Mouse (Mus musculus) left cerebral cortex, adult 11 months (tissue): ENCODE measurements around the gene Agtrap.
"Not testable (repeated sequence)": the region's sequence is repeated elsewhere in the genome, so short reads cannot be mapped to it uniquely, and the experiment has no call there.

ENCODE experiments used
- DNase-seq: peaks from one replicate; pipeline ENCODE4 v3.0.0; 2022; ENCODE audit warnings: low spot score

Agtrap gene

DNA sequence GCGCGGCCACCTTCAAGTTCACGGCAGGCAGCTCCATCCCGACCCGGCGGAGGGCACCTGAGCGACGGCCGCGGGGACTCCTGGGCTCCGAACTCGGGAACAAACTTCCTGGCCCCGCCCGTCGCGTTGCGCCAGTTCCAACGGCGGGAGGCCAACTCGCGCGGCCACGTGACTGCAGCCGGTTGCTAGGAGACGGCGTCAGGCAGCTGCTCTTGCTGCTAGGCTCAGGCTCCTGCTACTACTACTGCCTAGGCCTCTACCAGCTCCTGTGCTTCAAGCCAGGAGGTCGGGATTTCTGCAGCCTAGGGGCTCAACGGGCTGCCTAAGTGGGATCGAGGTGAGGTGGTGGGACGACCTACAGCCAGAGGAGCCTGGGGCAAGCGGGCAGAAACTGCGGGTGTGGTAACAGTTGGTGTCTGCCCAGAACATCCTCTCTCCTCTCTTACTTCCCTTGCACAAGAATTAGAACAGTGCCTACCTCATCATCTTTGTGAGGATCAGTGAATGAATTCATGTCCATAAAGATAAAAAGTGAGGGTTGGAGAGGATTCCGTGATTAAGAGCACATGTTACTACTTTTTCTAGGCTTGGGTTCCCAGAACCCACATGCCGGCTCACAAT lies at the start of gene Agtrap:
TSS of gene Agtrap (minus strand) at position 125 of the 621 bp plus-strand sequence.
- DNase-seq: peak; percentile 87

DNA sequence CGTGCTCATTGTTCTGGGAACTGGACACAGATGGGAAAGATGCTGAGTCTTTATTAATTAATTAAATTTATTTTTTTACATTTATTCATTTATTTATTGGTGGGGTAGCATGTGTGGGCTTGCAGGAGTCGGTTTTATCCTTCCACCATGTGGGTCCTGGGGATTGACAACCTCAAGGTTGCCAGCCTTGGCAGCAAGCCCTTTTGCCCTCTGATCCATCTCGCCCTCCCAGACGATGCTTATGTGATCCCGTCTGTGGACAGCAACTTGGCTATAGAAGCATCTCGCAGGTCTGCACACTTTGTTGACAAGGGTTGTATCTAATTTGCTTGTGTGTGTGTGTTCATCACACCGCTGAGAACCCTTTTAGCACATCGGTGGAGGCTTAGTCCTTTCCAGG lies 49.7 kb upstream of the Agtrap start:
- no peak for DNase-seq

DNA sequence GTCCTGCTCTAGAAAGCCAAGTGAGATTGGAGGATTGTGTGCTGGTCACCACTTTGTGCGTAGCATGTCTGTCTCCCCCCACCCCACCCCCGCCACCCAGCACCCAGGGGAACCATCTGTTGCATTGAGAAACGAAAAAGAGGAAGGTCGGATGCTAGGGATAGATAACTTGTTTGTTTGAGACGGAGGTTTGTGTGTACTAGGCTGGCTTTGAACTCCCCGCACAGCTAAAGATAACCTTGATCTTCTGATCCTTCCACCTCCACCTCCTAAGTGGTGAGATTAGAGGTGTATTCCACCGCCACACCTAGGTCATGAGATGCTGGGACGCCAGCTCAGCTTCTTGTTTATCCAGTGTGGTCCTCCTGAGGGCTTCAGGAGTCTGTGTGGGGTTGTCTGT lies 47.2 kb upstream of the Agtrap start:
- DNase-seq: no peak

DNA sequence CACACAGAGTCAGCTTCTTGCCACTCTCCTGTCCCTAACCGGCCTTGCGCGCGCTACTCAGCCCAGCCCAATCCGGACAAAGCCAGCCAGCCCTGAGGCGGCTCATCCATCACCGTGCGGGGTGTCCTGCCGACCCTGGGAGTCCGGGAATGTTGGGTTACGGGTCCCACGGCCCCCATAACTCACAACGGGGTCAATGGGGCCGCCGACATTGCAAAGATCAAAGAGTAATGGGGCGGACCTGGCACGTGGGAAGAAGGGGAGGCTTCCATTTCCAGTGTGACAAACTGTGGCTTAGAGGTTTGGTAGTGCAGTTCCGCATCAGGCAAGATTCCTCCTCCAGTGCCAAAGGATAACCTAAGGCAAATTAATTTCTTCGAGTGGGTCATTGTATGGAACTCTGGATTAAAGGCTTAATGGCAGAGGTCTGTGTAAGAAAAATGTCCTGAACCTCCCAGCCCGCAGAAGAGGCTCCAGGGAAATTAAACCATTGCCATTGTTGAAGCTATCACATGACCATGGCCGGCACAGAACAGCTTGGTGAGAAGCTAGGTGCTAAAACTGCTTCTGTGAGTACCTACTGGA lies 43.8 kb upstream of the Agtrap start:
- no peak for DNase-seq

DNA sequence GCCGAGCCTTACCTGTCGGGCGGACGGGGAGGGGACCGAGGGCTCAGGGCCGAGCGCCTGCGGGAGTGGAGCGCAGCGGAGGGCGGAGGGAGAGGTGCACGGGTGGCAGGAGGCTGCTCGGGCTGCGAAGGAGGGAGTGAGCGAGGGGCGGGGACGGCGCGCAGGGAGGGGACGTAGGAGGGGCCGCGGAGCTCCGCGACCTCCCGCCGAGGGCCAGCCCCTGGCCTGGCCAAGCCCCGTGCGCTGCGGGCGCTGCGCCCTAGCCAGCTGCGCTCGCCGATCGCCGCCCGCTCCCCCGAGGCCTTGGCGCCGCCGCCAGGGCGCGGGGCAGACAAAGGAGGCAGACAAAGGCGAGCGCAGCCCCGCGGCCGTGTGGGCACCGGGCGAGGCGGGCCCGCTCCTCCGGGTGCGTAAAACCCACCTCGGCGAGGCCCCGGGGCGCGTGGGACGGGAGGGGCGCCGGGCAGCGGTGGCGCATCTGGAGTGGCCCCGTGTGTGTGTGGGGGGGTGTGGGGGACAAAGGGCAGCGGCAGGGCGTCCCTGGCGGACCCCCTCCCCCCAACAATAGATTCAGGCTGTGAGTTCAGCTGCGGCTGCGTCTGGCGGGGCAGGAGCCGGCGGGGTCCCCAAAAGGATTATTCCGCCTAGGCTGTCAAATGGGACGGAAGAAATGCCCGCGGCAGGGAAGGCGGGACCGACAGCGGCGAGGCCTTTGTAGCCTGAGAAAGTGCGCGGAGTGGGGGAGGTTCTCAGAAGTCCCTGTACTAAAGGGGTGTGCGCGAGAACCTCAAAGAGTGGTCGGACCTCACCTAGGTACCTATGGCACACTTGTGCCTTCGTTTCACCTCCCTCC lies 43.0 kb upstream of the Agtrap start, which contains the start of gene Draxin:
TSS of gene Draxin (minus strand) at position 138 of the 853 bp plus-strand sequence.
- no peak for DNase-seq

DNA sequence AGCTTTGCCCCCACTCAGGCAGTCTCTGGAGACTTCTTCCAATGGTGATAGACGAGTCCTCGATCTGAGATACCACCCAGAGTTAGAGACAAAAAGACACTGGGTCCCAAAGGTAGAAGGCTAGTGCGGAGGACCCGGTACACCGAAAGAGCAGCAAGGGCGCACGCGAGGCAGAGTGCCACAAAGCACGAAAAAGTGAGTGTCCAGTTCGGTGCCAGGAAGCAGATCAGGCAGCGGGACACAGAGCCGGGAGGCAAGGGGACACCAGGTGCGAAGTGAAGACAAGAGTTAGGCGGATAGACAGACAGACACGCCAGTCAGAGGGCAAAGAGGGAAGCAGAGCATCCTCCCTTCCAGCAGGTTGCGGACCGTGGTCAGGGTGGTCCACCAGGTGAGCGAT lies 42.3 kb upstream of the Agtrap start, which contains the start of gene Mad2l2:
TSS of gene Mad2l2 (plus strand) at position 252 of the 400 bp plus-strand sequence.
- no peak for DNase-seq

DNA sequence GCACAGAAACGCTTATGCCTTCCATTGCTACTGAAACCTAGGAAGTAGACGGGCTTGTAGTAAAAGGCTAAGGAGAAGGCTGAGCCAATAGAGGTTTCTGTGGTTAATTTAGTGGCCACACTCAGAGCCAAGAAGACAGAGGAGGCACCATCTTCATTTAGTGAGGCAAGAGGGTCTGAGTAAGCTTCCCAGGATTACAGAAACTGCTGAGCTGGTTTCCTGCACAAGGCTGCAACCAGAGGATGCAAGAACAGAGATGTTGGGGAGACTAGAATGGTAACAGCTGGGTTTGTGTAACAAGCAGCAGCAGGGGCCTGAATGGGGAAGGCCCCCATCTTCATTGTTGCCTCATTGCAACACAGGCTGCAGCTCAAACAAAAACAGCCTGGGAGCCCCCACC lies 40.8 kb upstream of the Agtrap start:
- DNase-seq: no peak

DNA sequence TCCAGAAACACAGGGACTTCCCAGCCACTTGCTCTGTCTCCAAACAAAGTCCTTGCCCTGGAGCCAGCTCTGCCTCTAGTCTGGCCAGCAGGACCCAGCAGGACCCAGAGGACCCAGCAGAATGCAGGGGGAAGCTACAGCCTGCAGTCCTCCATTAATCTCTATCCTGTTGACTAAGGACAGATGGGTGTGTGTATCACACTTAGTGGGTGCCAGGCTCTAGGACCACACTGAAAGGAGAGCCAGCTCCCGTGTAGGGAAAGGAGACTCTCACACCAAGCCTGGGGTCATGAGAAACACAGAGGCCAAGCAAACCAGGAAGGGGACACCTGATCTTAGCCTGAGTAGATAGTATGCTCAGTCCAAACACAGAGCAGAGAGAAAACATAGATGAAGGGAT lies 40.4 kb upstream of the Agtrap start:
- no peak for DNase-seq

DNA sequence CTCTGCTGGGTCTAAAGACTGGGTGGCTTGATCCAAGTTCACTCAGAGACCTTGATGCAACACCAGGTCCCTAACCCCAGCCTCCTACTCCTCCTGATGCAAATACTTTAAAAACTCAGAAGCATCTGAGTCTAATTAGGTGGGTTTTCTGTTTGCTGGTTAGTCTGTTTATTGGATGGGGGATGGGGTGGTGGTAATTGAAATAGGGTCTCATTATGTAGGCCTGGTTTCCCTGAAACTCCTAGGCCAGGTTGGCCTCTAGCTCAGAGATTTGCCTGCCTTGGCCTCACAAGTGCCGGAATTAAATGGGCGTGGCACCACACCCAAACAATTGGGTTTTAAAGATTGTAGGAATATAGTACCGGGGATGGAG lies 34.8 kb upstream of the Agtrap start:
- no peak for DNase-seq

DNA sequence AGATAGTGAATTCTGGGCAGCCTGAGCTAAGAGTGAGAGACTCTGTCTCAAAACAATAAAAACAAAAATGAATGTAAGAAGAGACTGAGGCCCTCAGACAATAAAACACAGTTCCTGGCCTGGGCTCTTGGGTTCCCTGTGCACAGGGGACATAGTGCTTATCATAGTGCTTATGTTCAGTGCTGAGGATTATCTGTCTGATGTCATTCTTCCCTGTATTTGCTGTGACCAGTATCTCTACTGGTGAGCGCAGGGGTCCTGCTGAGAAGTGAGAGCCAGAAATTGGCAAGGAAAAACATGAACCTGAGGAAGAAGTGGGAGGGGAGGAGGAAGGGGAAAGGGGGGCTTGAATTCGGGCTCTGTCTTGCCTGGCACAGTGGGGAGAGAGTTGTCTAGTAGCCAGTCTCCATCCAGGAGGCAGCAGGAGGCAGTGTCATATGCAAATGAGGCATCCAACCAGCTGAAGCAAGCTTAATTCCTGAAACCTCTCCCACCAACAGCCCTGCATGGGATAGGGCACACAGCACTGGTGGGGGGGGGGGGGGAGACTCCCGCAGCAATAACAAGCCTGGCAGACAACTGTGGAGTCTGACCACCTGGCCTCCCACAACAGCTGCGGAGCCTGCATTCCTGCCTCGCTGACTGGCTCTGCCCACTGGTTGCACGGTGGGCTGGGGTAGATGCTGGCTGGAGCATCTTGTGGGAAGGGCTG lies 34.3 kb upstream of the Agtrap start:
- DNase-seq: no peak

DNA sequence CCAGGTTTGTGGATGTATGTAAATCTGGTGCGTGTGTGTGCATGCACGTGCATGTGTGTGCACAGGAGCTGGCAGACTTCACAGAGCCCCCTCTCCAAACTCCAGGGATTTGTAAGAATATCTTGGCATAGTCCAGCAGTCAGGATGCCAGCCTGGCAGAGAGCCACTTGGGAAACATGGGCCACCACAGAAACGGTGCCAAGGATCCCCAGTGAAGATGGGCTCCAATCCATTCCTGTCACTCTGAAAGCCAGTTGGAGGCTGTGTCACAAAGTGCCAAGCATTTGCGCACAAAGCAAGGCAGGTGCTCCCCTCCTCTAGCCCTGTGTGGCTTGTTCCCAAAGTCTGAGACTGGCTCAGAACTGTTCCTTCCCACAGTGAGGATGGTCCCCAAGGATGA lies 33.5 kb upstream of the Agtrap start:
- DNase-seq: no peak

DNA sequence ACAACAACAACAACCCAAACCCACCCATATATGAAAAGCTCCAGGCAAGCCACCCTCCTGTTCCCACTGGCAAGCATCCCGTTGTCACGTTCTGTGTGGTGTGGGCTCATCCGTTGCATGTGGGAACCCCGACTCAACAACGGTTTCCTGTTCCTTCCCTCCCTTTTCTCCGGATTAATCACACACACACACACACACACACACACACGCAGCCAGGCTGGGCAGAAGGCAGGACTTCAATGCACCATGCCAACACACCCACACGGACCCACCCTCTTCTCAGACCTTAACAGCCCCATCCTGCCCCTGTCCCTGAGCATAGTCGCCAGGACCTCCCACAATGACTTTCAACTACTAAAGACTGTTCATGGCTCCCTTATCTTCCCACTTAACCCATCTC lies 32.7 kb upstream of the Agtrap start:
- no peak for DNase-seq

DNA sequence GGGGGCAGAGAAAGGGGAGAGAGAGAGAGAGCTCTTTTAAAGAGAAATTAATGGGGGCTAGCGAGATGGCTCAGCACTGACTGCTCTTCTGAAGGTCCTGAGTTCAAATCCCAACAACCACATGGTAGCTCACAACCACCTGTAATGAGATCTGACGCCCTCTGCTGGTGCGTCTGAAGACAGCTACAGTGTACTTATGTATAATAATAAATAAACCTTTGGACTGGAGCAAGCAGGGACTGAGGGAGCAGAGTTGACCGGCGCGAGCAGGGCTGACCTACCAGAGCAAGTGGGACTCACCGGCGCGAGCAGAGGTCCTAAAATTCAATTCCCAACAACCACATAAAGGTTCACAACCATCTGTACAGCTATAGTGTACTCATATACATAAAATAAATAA lies 31.7 kb upstream of the Agtrap start:
- DNase-seq: not testable (repeated sequence)

DNA sequence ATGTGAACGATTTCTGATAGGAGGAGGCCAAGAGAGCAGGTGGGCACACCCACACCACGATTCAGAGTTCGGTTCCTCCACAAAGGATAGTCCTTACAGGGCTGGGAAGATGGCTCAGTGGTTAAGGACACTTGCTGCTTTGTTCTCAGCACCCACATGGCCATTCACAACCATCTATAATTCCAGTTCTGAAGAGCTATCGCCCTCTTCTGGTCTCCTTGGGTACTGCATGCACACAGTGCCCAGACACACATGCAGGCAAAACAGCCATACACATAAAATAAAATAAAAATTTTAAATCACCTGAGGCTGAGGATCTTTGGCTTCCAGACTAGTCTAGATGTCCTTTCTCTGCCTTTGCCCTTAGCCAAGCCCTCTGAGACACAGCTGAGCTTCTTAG lies 29.6 kb upstream of the Agtrap start:
- no peak for DNase-seq

DNA sequence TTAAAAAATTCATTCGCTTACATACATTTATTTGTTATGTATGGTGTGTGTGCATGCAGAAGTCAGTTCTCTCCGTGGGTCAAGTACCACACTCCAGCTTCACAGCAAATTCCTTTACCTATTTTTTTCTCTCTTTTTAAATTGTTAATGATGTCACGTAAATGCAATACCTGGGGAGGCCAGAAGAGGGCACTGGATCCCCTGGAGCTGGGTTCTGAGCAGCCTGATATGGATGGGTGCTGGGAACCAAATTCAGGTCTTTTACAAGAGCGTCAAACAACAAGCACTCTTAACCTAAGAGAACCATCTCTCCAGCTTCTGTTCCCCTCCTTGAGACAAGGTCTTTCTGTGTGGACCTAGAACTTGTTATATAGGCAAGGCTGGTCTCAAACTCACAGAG lies 28.8 kb upstream of the Agtrap start:
- DNase-seq: no peak

DNA sequence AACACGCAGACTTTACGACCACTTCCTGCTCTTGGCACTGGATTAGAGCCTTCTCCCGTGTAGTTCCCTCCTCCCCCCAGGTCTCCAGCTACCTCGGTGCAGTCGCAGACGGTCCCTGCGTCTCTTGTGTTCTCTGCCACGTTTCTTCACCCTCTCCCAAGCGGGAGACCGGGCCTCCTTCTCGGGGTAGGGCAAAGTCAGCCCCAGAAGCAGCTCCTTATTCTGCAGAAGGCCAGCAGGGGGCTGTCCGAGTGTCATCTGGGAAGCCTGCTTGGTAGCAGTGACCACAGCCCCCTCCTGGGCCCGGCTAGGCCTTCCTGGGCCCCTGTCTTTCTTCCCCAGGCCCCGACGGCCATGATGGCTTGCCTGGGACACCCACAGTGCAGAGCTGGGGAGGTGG lies 27.6 kb upstream of the Agtrap start:
- no peak for DNase-seq

DNA sequence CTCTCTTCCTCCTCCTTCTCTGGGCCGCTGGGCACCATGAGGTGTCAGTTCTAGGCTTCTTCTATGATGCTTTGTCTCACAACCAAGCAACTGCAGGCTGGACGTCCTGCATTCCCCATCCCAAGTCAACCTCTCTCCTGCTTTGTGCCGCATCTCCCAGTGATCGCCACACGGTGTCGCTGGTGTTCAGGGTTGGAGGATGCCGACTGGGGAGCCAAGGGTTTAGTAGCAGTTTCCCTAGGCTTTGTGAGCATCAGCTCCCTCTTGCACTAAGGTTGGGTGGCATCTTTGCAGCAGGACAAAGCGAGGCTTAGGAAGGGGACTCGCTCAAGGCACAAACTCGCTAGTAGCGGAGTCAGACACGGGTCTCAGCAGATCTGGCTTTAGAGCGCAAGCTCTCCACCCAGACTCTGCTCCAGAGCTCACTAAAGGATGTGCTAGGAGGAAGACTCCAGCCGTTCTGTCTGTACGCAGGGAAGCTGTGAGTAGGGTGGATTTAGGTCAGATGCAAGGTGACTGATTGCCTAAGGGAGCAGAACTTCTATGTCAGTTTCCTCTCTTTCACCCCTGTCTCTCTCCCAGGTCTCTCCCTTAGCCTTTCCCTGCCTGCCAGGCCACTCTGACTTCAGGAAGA lies 27.0 kb upstream of the Agtrap start:
- peak; percentile 58 for DNase-seq

DNA sequence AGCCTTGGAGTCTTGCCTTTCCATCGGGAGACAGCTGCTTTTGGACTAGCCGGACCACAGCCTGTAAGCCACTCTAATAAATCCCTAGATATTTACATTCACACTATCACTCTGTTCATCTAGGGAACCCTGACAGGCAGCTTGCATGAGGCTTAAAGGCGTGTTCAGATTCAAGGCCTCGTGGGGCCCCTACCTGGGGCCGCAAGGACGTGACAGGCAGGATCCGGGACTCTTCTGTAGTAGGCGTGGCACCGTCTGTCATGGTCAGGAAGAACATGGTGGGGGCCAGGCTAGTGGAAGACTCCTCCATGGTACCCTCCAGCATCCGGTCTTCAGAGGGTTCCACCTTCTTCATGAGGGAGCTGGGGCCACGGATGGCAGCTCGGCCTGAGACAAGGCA lies 24.7 kb upstream of the Agtrap start:
- DNase-seq: no peak

DNA sequence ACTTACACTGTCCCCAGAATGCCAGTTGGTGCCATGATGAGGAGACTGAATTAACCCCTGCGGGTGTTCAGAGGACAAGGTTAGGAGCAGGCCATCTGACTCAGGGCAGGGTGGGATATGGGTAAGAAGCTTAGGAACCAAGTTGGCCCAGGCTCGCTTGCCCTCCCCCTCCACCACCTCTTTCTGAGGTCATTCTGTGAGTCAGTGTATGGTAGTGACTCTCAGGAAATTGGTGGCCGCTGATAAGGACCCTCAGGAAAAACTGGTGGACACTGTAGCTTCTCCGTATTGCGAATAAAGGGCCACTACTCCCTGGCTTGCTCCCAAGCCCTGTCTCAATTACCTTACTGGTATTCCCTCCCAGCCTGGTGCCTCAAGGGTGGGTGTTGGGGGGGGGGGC lies 21.4 kb upstream of the Agtrap start:
- no peak for DNase-seq

DNA sequence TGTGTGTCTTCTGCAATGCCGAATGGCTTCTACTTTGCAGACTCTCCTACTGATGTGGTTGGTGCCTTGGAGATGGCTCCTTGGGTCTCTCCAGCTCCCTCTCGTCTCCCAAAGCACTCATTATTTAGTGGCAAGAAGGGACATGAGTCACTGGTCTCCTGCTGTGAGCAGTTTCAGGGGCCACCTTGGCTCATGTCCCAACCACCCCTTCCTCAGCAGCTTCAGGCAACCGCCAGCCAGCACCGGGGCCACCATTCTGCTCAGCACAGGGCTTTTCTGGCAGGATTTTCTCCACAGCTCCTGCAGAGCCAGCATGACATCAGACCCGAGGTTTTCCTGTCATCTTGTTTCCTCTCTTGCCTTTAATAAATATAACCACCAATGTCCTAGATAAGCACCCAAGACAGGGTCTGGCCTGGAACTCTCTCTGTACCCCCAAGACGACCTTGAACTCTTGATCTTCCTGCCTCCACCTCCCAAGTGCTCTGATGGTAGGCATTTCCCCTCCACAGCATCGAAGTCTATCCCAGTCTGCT lies 20.8 kb upstream of the Agtrap start:
- DNase-seq: no peak

DNA sequence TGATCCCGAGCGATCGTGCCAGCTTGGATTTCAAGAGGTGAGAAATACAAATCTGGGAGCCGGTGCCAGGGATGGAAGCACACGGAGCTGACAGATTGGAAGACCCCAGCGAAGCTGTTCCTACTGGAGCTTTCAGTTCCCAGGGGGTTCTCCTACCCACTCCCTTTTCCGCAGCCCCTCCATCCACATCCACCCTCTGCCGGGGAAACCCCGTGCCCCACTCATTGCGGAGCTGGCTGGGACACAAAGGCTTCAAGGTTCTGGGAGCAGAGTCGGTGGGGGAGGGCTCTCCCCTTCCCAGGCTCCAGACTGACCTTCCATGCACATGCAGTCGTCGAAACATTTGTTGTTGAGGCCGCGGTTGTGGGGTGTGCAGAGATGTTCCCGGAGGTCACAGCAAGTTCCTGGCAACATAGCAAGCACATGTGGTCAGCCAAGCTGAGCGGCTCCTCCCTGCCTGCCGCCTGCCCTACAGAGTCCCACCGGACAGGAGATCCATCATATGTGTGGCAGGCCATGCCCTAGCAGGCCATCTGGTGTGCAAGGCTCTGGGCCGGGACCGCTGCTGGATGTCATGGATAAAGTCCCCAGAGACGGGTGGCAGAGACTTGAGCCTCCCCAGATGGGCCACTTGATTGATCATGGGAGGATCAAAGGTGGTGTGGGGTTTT lies 19.9 kb upstream of the Agtrap start:
- DNase-seq: no peak
